16 mouse cellular contexts compared by ENCODE assay signal in genomic region chr9:61028775-61029401, GRCm38 (mm10).
DNase-seq lines count a peak whose midpoint lies in the region; ATAC-seq and TF ChIP-seq lines count a peak whose summit lies in the region.
"Had no signal": no experiment of that assay in that cellular context is flagged by ENCODE, and none has a peak within 500 bp of the region (broad histone marks: within the 10 kb centered on the region; RNA-seq: fewer than 3 reads in every experiment).

No protein-coding gene starts in this region.

- no peak overlapping the region for H3K4me3 ChIP-seq in midbrain, postnatal 0 days (ENCODE audit: low read depth, low read length)
- no peak overlapping the region for H3K4me3 ChIP-seq in midbrain, embryonic 16.5 days (ENCODE audit: low read depth, low read length)
- H3K4me3 ChIP-seq in hindbrain, embryonic 13.5 days = no peak overlapping the region
- H3K4me3 ChIP-seq in hindbrain, embryonic 16.5 days (ENCODE audit: low read length) = no peak overlapping the region
- H3K4me3 ChIP-seq in intestine, embryonic 16.5 days (ENCODE audit: low read length) = no peak overlapping the region
- H3K4me3 ChIP-seq: embryonic facial prominence, embryonic 10.5 days; heart, embryonic 13.5 days had no signal

- 60% methylated on average over 12 of the region's 12 CpGs for WGBS in midbrain, postnatal 0 days
- 51% methylated on average over 12 of the region's 12 CpGs for WGBS in midbrain, embryonic 16.5 days
- WGBS in hindbrain, embryonic 13.5 days = 50% methylated on average over 12 of the region's 12 CpGs
- WGBS in hindbrain, embryonic 16.5 days = 38% methylated on average over 12 of the region's 12 CpGs
- 58% methylated on average over 12 of the region's 12 CpGs for WGBS in intestine, embryonic 16.5 days

- DNase-seq in midbrain, postnatal 0 days (ENCODE audit: low spot score) = peak; percentile 68
- DNase-seq in lung, postnatal 25 days (ENCODE audit: low spot score) = no peak
- DNase-seq: adrenal gland, adult 2 months; adrenal gland, postnatal 25 days; cerebellum, adult 2 months; cerebellum, postnatal 10 days; gastrocnemius, postnatal 36 days; heart, adult 11 months; heart, postnatal 36 days had no signal

- H3K9me3 ChIP-seq in midbrain, postnatal 0 days (ENCODE audit: low read length) = no peaks in the 10 kb centered on the region
- H3K9me3 ChIP-seq in midbrain, embryonic 16.5 days (replicated peaks; ENCODE audit: control insufficient read depth, low read length, poor library complexity, severe bottlenecking) = no peaks in the 10 kb centered on the region
- no peaks in the 10 kb centered on the region for H3K9me3 ChIP-seq in hindbrain, embryonic 13.5 days
- no peaks in the 10 kb centered on the region for H3K9me3 ChIP-seq in hindbrain, embryonic 16.5 days (ENCODE audit: control insufficient read depth, low read length)
- H3K9me3 ChIP-seq in intestine, embryonic 16.5 days (ENCODE audit: control insufficient read depth, low read length) = no peaks in the 10 kb centered on the region
- H3K9me3 ChIP-seq: embryonic facial prominence, embryonic 10.5 days; heart, embryonic 13.5 days had no signal

- H3K4me2 ChIP-seq in midbrain, postnatal 0 days (ENCODE audit: low read depth, low read length, poor library complexity, severe bottlenecking) = no peak overlapping the region
- H3K4me2 ChIP-seq in midbrain, embryonic 16.5 days (ENCODE audit: low read length) = no peak overlapping the region; the same call in 1 of the 2 replicates
- H3K4me2 ChIP-seq in hindbrain, embryonic 13.5 days = peak overlapping the region; percentile 15; the same call in 1 of the 2 replicates
- H3K4me2 ChIP-seq in hindbrain, embryonic 16.5 days (ENCODE audit: low read length) = no peak overlapping the region
- no peak overlapping the region for H3K4me2 ChIP-seq in intestine, embryonic 16.5 days (ENCODE audit: low read depth, low read length)
- H3K4me2 ChIP-seq: heart, embryonic 13.5 days had no signal

- no peak overlapping the region for H3K27ac ChIP-seq in midbrain, postnatal 0 days (ENCODE audit: low read depth, low read length)
- no peak overlapping the region for H3K27ac ChIP-seq in midbrain, embryonic 16.5 days (ENCODE audit: low read length)
- peak overlapping the region; percentile 52; the same call in 1 of the 2 replicates for H3K27ac ChIP-seq in hindbrain, embryonic 13.5 days
- no peak overlapping the region for H3K27ac ChIP-seq in hindbrain, embryonic 16.5 days (ENCODE audit: low read depth, low read length)
- no peak overlapping the region for H3K27ac ChIP-seq in intestine, embryonic 16.5 days (ENCODE audit: low read length)
- H3K27ac ChIP-seq: embryonic facial prominence, embryonic 10.5 days; heart, embryonic 13.5 days had no signal

- H3K4me1 ChIP-seq in midbrain, postnatal 0 days (ENCODE audit: insufficient read depth, low read length) = 0 out of 2 replicates have a peak, but pooled peaks cover 2% of the 10 kb centered on the region
- peaks cover 6% of the 10 kb centered on the region for H3K4me1 ChIP-seq in midbrain, embryonic 16.5 days (ENCODE audit: control insufficient read depth, insufficient read depth, low read length)
- peaks cover 41% of the 10 kb centered on the region for H3K4me1 ChIP-seq in hindbrain, embryonic 13.5 days (replicated peaks)
- H3K4me1 ChIP-seq in hindbrain, embryonic 16.5 days (ENCODE audit: control insufficient read depth, insufficient read depth, low read depth, low read length) = peaks cover 20% of the 10 kb centered on the region
- peaks cover 13% of the 10 kb centered on the region; the same call in 1 of the 2 replicates for H3K4me1 ChIP-seq in intestine, embryonic 16.5 days (ENCODE audit: control insufficient read depth, insufficient read depth, low read length)

- no peak overlapping the region for H3K9ac ChIP-seq in midbrain, postnatal 0 days (replicated peaks; ENCODE audit: low read length, poor library complexity, severe bottlenecking)
- H3K9ac ChIP-seq in midbrain, embryonic 16.5 days (ENCODE audit: low read depth, low read length) = no peak overlapping the region
- no peak overlapping the region for H3K9ac ChIP-seq in hindbrain, embryonic 13.5 days
- no peak overlapping the region for H3K9ac ChIP-seq in hindbrain, embryonic 16.5 days (ENCODE audit: low read depth, low read length)
- no peak overlapping the region for H3K9ac ChIP-seq in intestine, embryonic 16.5 days (ENCODE audit: low read depth, low read length)
- H3K9ac ChIP-seq: heart, embryonic 13.5 days had no signal

- 0 out of 2 replicates have a peak, but pooled peaks cover 3% of the 10 kb centered on the region for H3K27me3 ChIP-seq in midbrain, postnatal 0 days (ENCODE audit: insufficient read depth, low read length)
- H3K27me3 ChIP-seq in midbrain, embryonic 16.5 days (ENCODE audit: control insufficient read depth, insufficient read depth, low read depth, low read length) = no peaks in the 10 kb centered on the region
- peaks cover 19% of the 10 kb centered on the region for H3K27me3 ChIP-seq in hindbrain, embryonic 13.5 days
- no peaks in the 10 kb centered on the region for H3K27me3 ChIP-seq in hindbrain, embryonic 16.5 days (replicated peaks; ENCODE audit: control insufficient read depth, insufficient read depth, low read length)
- no peaks in the 10 kb centered on the region for H3K27me3 ChIP-seq in intestine, embryonic 16.5 days (replicated peaks; ENCODE audit: control insufficient read depth, insufficient read depth, low read length)

- TF ChIP-seq CTCF in midbrain, postnatal 0 days (IDR thresholded peaks at IDR 0.05) = no peak

- H3K36me3 ChIP-seq in midbrain, postnatal 0 days (ENCODE audit: insufficient read depth, low read length) = no peaks in the 10 kb centered on the region
- no peaks in the 10 kb centered on the region for H3K36me3 ChIP-seq in midbrain, embryonic 16.5 days (ENCODE audit: control insufficient read depth, insufficient read depth, low read length)
- H3K36me3 ChIP-seq in hindbrain, embryonic 13.5 days = no peaks in the 10 kb centered on the region
- H3K36me3 ChIP-seq in hindbrain, embryonic 16.5 days (ENCODE audit: control insufficient read depth, insufficient read depth, low read length) = no peaks in the 10 kb centered on the region
- H3K36me3 ChIP-seq in intestine, embryonic 16.5 days (ENCODE audit: control insufficient read depth, insufficient read depth, low read length) = no peaks in the 10 kb centered on the region
- H3K36me3 ChIP-seq: embryonic facial prominence, embryonic 10.5 days; heart, embryonic 13.5 days had no signal

- ATAC-seq in midbrain, postnatal 0 days (ENCODE audit: low FRiP score) = no peak
- no peak for ATAC-seq in midbrain, embryonic 16.5 days
- peak; percentile 64 for ATAC-seq in hindbrain, embryonic 13.5 days (ENCODE audit: low FRiP score)
- peak; percentile 73 for ATAC-seq in hindbrain, embryonic 16.5 days
- ATAC-seq in intestine, embryonic 16.5 days = no peak
- ATAC-seq: forebrain, embryonic 14.5 days had no signal

Comparison
In these comparisons a context has a peak if more than half of its experiments do, and no peak if none do; other contexts are left out.
1. ATAC-seq: peak in hindbrain, embryonic 13.5 days (single experiment) and hindbrain, embryonic 16.5 days (single experiment); none in midbrain, postnatal 0 days (single experiment), midbrain, embryonic 16.5 days (single experiment) and intestine, embryonic 16.5 days (single experiment).